In genomic region chr8:54723976-54724667, GRCm38 (mm10) we compare ENCODE assay signal across 8 mouse cellular contexts.
DNase-seq lines count a peak whose midpoint lies in the region; ATAC-seq lines count a peak whose summit lies in the region.

No protein-coding gene starts in this region.

- peaks cover 10% of the 10 kb centered on the region for H3K4me1 ChIP-seq in hindbrain, embryonic 13.5 days (replicated peaks)
- no peaks in the 10 kb centered on the region for H3K4me1 ChIP-seq in lung, embryonic 15.5 days

- WGBS in hindbrain, embryonic 13.5 days: 2% methylated on average over 23 of the region's 23 CpGs
- 3% methylated on average over 23 of the region's 23 CpGs for WGBS in lung, embryonic 15.5 days

- peak overlapping the region; percentile 63 for H3K9ac ChIP-seq in hindbrain, embryonic 13.5 days
- H3K9ac ChIP-seq in lung, embryonic 15.5 days: no peak overlapping the region

- H3K36me3 ChIP-seq in hindbrain, embryonic 13.5 days: no peaks in the 10 kb centered on the region
- H3K36me3 ChIP-seq in lung, embryonic 15.5 days: no peaks in the 10 kb centered on the region

- no peaks in the 10 kb centered on the region for H3K9me3 ChIP-seq in hindbrain, embryonic 13.5 days
- no peaks in the 10 kb centered on the region for H3K9me3 ChIP-seq in lung, embryonic 15.5 days

- peak; percentile 98 for DNase-seq in R1 (ENCODE audit: low read depth, low spot score)
- DNase-seq in cerebellum, postnatal 36 days: peak; percentile 88 to 91
- DNase-seq in frontal cortex, postnatal 36 days (ENCODE audit: low spot score in 2 of 2): peak; percentile 95 to 97
- peak; percentile 87 to 91 for DNase-seq in layer of hippocampus, postnatal 10 days (ENCODE audit: low spot score in 2 of 2)
- DNase-seq in ovary, postnatal 14 days (ENCODE audit: low spot score): peak; percentile 60
- DNase-seq in thymus, postnatal 14 days: peak; percentile 17

- H3K27ac ChIP-seq in hindbrain, embryonic 13.5 days: peak overlapping the region; percentile 46; the same call in 1 of the 2 replicates
- H3K27ac ChIP-seq in lung, embryonic 15.5 days: no peak overlapping the region

- peak; percentile 100 for ATAC-seq in hindbrain, embryonic 13.5 days (ENCODE audit: low FRiP score)
- peak; percentile 100 for ATAC-seq in lung, embryonic 15.5 days (ENCODE audit: borderline replicate concordance, extremely low read depth, low FRiP score, low TSS enrichment)

- H3K4me3 ChIP-seq in hindbrain, embryonic 13.5 days: peak overlapping the region; percentile 49
- H3K4me3 ChIP-seq in lung, embryonic 15.5 days: peak overlapping the region; percentile 29

- H3K4me2 ChIP-seq in hindbrain, embryonic 13.5 days: peak overlapping the region; percentile 54
- peak overlapping the region; percentile 66 for H3K4me2 ChIP-seq in lung, embryonic 15.5 days

- no peaks in the 10 kb centered on the region for H3K27me3 ChIP-seq in hindbrain, embryonic 13.5 days
- no peaks in the 10 kb centered on the region for H3K27me3 ChIP-seq in lung, embryonic 15.5 days

Comparison
In these comparisons a context has a peak if more than half of its experiments do, and no peak if none do; other contexts are left out.
1. DNase-seq: peak in every context shown above with its lines; median percentile 98 in R1; 96 in frontal cortex, postnatal 36 days; 90 in cerebellum, postnatal 36 days; 89 in layer of hippocampus, postnatal 10 days; 60 in ovary, postnatal 14 days; 17 in thymus, postnatal 14 days.